Mouse (Mus musculus) v-Abl transformed pro-B cells (cell line): Measurements from ENCODE around the gene Pld3.

Source experiments
- in situ Hi-C, 2 experiments: fragments of 400-800 bp; cut with MboI; formaldehyde crosslinking; loops; one replicate each; pipeline ENCODE4 v1.15.1; 2025; ENCODE audit not compliant: unreplicated experiment in 2 of 2

Pld3 gene

DNA sequence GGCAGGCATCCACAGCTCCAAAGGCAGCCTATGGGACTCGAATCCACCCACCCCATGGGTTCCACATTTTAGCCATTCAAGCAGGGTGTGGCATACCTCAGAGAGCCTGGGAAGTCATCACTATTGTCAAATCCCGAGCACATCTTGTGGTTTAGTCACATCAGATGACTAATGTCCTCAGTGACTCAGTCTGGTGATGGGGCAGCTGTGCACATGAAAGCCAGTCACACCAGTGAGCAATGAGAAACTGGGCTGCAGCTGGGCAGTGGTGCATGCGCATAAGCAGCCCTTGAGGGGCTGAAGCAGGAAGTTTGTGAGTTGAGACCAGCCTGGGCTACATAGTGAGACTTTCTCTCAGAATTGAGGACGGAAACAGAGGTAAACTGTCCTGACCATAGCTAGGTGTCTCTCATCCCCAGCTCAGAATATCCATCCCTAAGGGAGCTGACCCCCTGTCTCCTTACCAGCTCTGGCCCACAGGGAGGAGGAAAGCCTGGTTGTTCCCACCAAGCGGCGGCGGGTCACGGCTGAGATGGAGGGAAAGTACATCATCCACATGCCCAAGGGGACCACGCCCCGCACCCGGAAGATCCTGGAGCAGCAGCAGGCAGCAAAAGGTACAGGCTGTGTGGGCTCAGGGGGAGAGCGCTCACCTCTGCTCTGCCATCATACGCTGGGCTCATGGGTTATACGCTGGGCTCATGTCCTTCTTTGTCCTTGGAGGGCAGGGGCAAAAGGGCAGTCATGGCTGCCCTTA is 21.3 kb upstream of the Pld3 start:
- in situ Hi-C loops: no loop called here

DNA sequence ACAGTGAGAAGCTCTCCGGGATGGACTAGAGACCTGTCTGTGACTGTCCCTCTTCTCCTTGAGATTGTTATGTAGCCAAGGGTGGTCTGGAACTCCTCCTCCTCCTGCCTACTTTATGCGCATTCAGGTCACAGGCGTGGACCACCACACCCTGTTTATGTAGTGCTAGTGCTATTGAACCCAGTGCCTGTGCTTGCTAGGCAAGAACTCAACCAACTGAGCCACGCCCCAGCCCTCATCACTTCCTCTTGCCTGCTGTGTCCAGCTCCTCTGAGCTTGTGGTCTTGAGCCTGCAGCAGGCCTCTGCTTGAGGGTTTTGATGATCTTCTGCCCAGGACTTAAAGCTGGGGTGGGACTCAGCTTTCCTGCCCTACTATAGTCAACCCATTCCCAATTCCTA is 19.1 kb upstream of the Pld3 start:
- in situ Hi-C loops: no loop called here

DNA sequence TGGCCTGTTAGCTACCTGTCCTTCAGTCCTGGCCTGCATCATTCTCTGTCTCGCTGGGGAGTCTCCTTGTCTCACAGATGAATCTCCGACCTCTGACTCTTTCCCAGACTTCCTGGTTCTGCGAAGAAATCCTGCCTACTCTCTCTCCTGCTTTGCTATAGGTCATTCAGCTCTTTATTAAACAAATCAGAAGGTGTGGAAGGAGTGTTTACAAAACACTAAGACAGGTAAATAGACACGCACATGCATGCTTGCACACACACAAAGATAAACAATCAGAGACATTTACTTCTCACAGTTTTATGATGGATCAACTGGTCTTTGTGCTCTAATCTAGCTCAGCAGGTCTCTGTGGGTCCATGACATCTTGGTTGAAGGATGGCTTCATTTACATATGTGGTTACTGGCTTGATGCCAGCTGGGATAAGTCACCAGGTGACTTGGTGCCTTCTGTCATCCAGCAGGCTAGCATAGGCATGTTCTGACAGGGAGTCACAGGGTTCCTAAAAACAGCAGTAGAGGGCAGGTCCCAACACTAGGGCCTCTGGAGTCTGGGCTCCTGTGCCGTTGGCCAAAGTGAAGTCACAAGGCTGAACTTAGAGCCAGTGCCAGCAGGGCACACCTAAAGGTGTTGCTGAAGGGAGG is 16.7 kb upstream of the Pld3 start:
- in situ Hi-C loops: no loop called here

DNA sequence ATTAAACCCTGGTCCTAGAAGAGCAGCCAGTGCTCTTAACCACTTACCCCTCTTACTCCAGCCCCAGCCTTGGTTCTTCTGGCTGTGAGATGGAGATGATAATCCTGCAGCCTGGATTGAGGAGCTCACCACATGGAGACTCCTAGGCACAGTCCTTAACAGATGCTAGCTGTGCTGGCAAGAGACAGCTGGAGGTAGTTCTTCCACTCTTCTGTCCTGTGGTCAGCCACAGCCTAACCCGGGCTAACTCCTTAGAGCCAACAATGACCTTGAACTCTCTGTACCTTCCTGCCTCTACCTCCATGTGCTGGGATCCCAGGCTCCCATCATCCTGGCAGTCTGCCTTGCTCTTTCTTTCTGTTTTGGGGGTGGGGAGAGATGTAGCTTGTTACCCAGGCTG is 8.0 kb upstream of the Pld3 start:
- in situ Hi-C loops: no loop called here

DNA sequence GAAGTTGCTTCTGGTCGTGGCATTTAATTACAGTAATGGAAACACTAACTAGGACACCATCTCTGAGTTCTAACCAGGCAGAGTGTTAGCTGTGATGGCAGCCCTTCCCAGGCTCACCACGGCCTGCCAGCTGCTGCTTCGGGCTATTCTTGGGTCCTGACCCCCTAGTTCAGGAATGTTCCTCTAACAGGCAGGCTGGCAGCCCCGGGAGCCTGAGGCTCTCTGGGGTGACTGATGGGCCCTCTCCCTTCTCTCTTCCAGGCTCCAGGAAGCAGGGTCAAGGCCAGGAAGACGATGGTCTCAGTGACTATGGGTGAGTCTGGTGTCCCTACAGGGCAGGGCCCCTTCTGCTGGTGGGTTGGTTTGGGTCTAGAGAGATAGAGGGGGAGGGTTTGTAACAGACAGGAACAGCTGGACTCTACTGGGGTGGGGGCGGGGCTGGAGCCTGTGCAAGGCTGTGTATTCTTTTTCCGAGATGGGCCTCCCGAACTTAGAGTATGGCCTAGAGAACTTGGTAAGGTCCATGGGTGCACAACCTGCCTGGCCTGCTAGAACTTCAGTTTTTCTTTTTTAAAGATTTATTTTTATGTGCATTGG is 7.4 kb upstream of the Pld3 start:
- in situ Hi-C loops: no loop called here

DNA sequence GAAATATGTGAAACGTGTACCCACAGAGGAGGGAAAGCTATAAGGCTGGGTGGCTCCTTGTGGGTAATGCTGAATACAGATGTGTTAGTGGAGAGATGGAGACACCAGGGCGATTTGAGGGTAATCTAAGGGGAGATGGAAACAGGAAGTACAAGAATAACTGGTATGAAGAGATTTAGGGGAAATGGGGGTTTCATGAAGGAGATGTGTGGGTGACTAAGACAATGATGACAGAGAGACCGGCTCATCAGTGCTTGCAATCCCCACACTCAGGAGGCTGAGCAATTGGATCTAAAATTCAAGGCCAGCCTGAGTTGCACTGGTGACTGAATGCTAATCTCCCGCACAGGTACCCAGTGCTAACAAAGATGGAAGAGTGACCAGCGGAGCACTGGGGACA is 948 bp downstream of the Pld3 start:
- in situ Hi-C loops: no loop called here

DNA sequence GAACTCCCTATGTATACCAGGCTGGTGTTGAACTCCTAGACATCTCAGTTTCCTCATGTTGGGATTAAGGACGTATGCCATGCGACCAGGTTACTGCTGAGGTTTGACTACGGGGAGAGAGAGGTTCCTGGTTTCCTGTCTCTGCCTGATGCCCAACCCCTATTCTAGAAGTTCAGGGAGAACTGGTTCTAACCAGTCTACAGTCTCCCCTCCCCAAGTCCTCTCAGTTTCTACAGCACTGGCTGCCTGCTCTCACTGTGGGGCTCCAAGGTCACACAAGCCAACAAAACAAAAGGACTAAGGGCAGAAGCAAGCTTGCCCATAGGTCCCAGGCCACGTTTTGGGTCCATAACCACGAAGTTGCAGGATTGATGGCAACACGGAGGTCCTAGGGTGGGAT is 3.4 kb downstream of the Pld3 start:
- in situ Hi-C loops: no loop called here

DNA sequence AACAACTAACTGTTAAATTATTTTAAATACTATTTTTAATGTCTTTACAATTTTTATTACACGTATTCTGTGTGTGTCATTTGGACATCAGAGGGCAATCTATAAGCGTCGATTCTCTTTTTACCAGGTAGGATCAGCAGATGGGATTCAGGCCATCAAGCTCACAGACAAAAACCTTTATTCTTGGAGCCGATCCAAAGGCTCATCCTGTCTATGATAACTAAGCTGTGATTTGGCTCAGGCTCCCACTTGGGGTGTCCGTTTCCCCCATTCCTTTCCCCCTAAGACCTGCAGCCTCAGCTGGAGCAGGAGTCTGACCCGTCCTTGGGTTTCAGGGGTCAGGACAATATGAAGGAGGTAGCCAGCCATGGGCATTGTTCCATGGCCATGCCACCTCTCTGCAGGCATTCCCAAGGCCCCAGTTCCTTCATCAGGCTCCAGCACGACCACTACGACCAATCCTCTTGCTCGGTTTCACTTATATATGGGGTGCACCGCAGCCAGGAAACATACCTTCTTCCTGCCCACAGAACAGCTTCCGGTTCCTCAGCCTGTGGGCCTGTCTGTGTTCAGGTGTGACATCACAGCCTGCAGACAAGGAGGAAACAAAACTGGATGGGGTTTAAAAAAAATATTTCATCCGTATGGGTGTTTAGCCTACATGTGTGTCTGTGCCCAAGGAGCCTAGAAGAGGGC is 8.2 kb downstream of the Pld3 start:
- in situ Hi-C loops: loop anchor here in 1 of 2 experiments (5.0 kb wide), 1 partner anchor 32 kb away; no protein-coding TSS in a partner anchor

DNA sequence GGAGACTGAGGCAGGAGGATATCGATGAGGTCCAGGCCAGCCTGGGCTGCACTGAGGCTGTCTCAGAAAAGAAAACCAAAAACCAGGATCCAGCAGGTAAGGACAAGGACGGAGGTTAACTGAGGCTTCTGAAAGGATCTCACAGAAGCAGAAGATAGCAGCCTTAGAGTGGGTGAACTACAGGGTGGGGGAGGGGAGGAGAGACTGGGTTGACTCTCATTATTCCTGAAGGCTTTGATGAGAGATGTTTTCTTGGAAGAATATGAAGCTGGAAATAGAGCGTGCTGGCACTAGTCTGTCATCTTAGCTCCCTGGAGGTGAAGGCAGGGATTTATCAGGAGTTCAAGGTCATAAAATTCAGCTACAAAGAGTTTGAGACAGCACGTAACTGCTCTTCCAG is 9.2 kb downstream of the Pld3 start:
- in situ Hi-C loops: loop anchor here in 1 of 2 experiments (5.0 kb wide), 1 partner anchor 33 kb away; no protein-coding TSS in a partner anchor

DNA sequence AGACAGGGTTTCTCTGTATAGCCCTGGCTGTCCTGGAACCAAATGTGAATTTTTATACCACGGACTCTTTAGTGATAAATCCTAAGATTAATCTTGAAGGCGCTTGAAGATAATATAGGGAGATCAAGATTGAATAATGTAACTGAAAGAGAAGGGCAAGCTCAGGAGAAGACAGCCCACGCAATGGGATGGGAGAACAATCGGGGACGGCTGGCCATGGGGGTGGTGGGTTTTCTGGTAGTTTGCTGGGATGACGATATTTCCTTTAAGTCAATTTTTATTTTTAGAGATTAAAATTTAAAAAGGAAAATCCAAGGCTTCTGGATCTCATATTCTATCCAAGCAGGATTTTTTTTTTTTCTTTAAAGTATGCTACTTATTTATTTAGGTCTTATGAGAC is 10.0 kb downstream of the Pld3 start:
- in situ Hi-C loops: loop anchor here in 1 of 2 experiments (5.0 kb wide), 1 partner anchor 34 kb away; no protein-coding TSS in a partner anchor

DNA sequence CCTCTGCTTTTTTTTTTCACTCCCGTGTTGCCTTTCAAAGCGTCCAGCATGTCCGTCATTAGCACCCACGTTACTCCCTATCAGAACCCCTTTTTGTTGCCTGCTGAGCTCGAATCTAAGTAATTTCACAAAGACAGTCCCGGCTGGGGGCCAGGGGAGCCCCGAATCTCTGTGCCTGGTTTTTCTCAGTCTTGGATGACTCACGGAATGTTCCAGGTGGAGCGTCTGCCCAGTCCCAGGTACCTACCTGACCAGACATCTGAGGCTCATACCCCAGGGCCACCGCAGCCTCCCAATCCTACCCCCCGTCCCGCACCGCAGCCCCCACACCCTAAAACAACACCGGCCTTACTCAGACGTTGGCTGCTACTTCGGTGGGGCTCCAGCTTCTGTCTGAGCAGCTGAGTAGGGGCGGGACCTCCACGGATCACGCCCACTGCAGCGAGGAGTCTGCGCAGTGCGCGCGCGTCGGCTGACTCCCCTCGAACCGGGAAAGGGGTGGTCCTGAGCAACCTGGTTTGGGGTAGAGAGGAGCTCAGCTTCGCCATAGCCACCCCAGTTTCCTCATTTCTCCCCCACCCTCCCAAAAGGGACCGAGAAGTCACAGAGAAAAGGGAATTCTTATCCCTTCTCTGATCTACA is 10.5 kb downstream of the Pld3 start:
- in situ Hi-C loops: loop anchor here in 1 of 2 experiments (5.0 kb wide), 1 partner anchor 35 kb away; no protein-coding TSS in a partner anchor

DNA sequence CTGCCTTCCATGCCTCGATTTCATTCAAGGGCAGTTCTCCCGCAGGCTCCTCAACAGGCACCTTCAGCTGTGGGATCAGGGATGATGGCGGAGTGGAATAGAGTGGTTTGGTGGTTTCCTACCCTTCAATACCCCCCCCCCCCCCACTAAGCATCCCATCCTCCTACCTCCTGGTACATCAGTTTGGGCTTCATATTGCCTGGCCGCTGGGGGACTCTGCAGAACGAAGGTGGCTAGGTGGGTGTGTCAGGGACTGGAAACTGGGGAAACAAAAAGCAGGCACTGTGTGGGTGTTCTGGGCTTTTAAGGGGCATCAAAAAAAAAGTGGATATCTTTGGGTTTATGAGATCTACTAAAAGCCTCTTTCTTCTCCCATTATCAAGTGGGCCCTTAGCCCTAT is 11.1 kb downstream of the Pld3 start:
- in situ Hi-C loops: loop anchor here in 1 of 2 experiments (5.0 kb wide), 1 partner anchor 35 kb away; no protein-coding TSS in a partner anchor

DNA sequence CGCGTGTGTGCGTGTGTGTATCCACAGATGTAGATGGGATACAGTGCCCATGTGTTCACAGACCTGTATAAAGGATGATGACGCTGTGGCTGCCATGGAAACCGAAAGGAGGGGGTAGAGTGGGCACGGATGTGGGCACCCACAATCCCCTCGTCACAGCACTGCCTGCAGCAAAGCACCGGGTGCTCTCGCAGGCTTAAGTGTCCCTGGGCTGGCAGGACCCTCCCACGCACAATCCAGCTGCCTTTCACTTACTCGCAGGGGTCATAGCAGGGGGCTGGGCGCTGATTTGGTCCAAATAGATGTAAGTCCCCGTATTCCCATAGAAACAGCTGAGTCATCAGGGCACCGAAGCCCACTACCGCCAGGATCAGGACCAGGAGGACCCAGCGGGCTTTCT is 11.6 kb downstream of the Pld3 start:
- in situ Hi-C loops: loop anchor here in 1 of 2 experiments (5.0 kb wide), 1 partner anchor 36 kb away; no protein-coding TSS in a partner anchor

DNA sequence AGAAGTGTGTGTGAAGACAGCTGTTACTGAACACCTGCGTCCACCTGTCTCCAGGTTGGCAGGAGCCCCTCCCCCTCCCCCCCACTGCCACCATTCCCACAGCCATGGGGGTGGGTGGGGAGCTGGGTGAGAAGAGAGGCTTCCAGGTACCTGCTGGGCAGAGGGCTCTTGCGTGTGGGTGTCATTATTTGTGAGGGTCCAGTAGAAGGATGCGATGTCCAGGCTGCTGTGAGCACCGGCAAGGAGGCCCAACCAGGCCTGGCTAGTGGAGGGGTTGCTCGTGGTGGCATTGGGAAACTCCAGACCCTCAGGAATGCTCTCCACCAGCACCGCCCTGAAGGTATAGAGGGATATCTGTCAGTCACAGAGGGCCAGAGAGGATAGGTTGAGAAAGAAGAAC is 12.1 kb downstream of the Pld3 start:
- in situ Hi-C loops: loop anchor here in 1 of 2 experiments (5.0 kb wide), 1 partner anchor 36 kb away; no protein-coding TSS in a partner anchor

DNA sequence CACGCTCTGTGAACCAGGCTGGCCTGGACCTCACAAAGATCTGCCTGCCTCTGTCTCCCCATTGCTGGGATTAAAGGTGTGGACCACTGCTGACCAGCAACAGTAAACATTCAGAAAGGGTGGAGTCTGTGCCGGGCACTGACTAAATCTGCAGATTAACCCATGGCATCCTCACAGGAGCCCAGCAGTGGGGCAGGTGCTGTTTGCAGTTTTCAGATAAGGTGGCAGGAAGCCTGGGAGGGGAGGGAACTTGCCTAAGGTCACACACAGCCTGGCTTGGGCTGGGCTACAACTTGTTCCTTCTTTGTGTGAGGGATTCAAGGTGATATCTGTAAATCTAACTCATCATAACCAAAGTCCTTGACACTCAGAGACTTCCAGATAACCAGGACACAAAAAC is 12.5 kb downstream of the Pld3 start:
- in situ Hi-C loops: loop anchor here in 1 of 2 experiments (5.0 kb wide), 1 partner anchor 37 kb away; no protein-coding TSS in a partner anchor

DNA sequence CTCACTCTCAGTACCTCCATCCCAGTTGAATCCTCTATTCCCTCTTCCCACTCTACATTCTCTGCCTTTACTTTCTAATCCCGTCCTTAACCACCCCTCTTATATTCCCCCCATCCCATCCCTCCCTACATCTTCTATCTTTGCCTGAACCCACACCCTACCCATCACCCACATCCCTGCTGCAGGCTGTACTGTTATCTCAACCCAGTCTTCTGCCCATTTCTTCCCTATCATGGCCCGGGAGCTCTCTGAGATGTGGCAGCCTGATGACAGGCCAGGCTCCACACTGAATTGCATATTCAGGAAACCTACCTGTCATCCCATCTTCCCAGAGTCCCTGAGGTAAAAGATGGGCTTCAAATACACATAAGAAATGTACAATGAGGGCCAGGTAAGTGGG is 14.2 kb downstream of the Pld3 start:
- in situ Hi-C loops: loop anchor here in 1 of 2 experiments (5.0 kb wide), 1 partner anchor 39 kb away; no protein-coding TSS in a partner anchor

DNA sequence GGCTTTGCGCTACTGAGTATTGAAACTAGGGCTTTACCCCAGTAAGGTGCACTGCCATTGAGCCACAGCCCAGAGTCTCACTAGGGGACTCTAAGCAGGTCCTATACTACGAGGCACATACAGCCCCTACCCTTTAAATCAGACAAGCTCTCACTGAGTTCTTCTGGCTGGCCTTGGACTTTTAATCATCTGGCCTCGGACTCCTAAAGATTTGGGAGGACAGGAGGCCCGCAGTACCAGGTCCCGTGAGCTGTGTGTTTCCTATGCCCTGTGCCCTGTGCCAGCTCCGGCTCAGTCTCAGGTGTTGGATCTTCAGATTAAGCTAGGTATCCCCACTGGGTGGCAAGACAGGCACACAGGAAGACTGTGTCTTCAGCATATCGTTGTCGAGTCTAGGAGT is 15.0 kb downstream of the Pld3 start:
- in situ Hi-C loops: loop anchor here in 1 of 2 experiments (5.0 kb wide), 1 partner anchor 39 kb away; no protein-coding TSS in a partner anchor

DNA sequence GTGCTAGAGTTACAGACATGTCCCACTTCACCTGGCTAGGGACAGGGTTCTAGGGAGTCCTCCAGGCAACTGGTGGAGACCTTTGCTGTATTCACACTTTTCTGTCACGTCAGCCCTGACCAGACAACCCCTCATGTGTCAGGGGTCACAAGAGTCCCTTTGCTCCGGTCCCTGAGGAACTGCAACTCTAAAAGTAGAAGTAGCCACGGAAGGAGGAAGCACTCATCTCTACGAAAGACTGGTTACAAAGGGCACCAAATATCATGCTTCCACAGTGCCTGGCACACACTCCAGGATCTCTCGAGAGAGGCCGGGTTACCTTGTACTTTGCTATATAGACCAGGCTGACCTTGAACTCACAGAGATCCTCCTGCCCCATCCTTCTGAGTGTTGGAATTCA is 16.4 kb downstream of the Pld3 start:
- in situ Hi-C loops: loop anchor here in 1 of 2 experiments (5.0 kb wide), 1 partner anchor 41 kb away; no protein-coding TSS in a partner anchor

DNA sequence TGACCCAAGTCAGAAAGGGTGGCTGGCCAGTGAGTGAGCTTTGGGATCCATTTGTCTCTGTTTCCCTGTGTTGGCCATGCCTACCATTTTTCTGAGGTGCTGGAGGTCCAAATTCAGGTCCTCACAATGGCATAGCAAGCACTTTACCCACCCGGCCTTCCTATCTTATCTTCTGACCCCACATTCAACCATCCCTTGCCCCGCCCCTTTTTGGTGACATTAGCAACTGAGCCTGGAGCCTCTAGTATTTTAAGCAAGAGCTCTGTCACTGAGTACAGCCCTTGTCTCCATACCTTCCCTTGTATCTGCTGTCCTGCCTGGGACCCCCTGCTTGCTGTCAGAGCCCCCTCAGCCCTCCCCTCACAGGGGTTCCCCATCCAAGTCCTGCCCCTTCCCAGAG is 17.6 kb downstream of the Pld3 start:
- in situ Hi-C loops: loop anchor here in 1 of 2 experiments (5.0 kb wide), 1 partner anchor 42 kb away; no protein-coding TSS in a partner anchor
